32 mouse cellular contexts compared by ENCODE assay signal in genomic region chr14:63002588-63002987, GRCm38 (mm10). TPM values are rescaled to one million over a fixed set of nuclear protein-coding genes. Genes with fewer than 3 reads are reported as not detected.
DNase-seq lines count a peak whose midpoint lies in the region; ATAC-seq lines count a peak whose summit lies in the region.
"Had no signal": no experiment of that assay in that cellular context is flagged by ENCODE, and none has a peak within 500 bp of the region (broad histone marks: within the 10 kb centered on the region; RNA-seq: fewer than 3 reads in every experiment).

No protein-coding gene starts in this region.

- no peaks in the 10 kb centered on the region for H3K9me3 ChIP-seq in heart, embryonic 16.5 days (replicated peaks; ENCODE audit: control insufficient read depth, low read length)
- H3K9me3 ChIP-seq: embryonic facial prominence, embryonic 13.5 days; forebrain, embryonic 13.5 days; hindbrain, embryonic 10.5 days; kidney, embryonic 15.5 days; limb, embryonic 15.5 days; lung, embryonic 15.5 days; midbrain, embryonic 10.5 days; neural tube, embryonic 15.5 days had no signal

- H3K27me3 ChIP-seq in heart, embryonic 16.5 days (ENCODE audit: control insufficient read depth, insufficient read depth, low read length), result no peaks in the 10 kb centered on the region
- H3K27me3 ChIP-seq: embryonic facial prominence, embryonic 13.5 days; forebrain, embryonic 13.5 days; kidney, embryonic 15.5 days; limb, embryonic 15.5 days; lung, embryonic 15.5 days; neural tube, embryonic 15.5 days; Patski had no signal

- WGBS in heart, embryonic 16.5 days, result 31% methylated on average over 2 of the region's 2 CpGs

- peak; percentile 30 for DNase-seq in adrenal gland, adult 8-10 months
- DNase-seq in adrenal gland, adult 18-20 months (ENCODE audit: low spot score in 2 of 2), result no peak
- no peak for DNase-seq in heart, postnatal 36 days
- DNase-seq in kidney, postnatal 14 days, result peak; percentile 5
- DNase-seq in kidney, postnatal 36 days, result no peak
- peak; percentile 19 to 45 for DNase-seq in adrenal gland, postnatal 36 days
- DNase-seq: cerebellum, adult 2 months; cerebellum, postnatal 25 days; gastrocnemius, adult 2 months; left cerebral cortex, postnatal 4 days; right cerebral cortex, adult 18-20 months; right cerebral cortex, postnatal 4 days; thymus, postnatal 14 days had no signal

- no peak overlapping the region for H3K4me3 ChIP-seq in heart, embryonic 16.5 days (ENCODE audit: low read length)
- H3K4me3 ChIP-seq: embryonic facial prominence, embryonic 13.5 days; forebrain, embryonic 13.5 days; gastrocnemius, adult 2 months; hindbrain, embryonic 10.5 days; kidney, embryonic 15.5 days; limb, embryonic 15.5 days; lung, embryonic 15.5 days; midbrain, embryonic 10.5 days; neural tube, embryonic 15.5 days had no signal

- H3K36me3 ChIP-seq in heart, embryonic 16.5 days (ENCODE audit: control insufficient read depth, insufficient read depth), result no peaks in the 10 kb centered on the region
- H3K36me3 ChIP-seq: embryonic facial prominence, embryonic 13.5 days; hindbrain, embryonic 10.5 days; kidney, embryonic 15.5 days; limb, embryonic 15.5 days; lung, embryonic 15.5 days; midbrain, embryonic 10.5 days; neural tube, embryonic 15.5 days had no signal

- H3K27ac ChIP-seq in heart, embryonic 16.5 days (ENCODE audit: low read length), result peak overlapping the region; percentile 67
- H3K27ac ChIP-seq: embryonic facial prominence, embryonic 13.5 days; forebrain, embryonic 13.5 days; gastrocnemius, adult 2 months; hindbrain, embryonic 10.5 days; kidney, embryonic 15.5 days; limb, embryonic 15.5 days; liver, embryonic 14.5 days; lung, embryonic 15.5 days; midbrain, embryonic 10.5 days; neural tube, embryonic 15.5 days had no signal

- ATAC-seq in heart, embryonic 16.5 days (replicated peaks; ENCODE audit: extremely low read depth, insufficient read depth, low FRiP score), result peak; percentile 81
- ATAC-seq: forebrain, embryonic 13.5 days; hindbrain, embryonic 16.5 days; intestine, embryonic 16.5 days; Patski had no signal

- intact Hi-C loops in heart, postnatal 36 days (cut with DNase I), result no loop called here

- H3K4me1 ChIP-seq in heart, embryonic 16.5 days (ENCODE audit: control insufficient read depth, insufficient read depth, low read length), result 0 out of 2 replicates have a peak, but pooled peaks cover 2% of the 10 kb centered on the region
- H3K4me1 ChIP-seq: embryonic facial prominence, embryonic 13.5 days; forebrain, embryonic 13.5 days; hindbrain, embryonic 10.5 days; limb, embryonic 15.5 days; lung, embryonic 15.5 days; midbrain, embryonic 10.5 days; neural tube, embryonic 15.5 days had no signal

- H3K9ac ChIP-seq in heart, embryonic 16.5 days (ENCODE audit: low read length), result no peak overlapping the region
- H3K9ac ChIP-seq: embryonic facial prominence, embryonic 13.5 days; forebrain, embryonic 13.5 days; kidney, embryonic 15.5 days; limb, embryonic 15.5 days; liver, embryonic 14.5 days; lung, embryonic 15.5 days; neural tube, embryonic 15.5 days had no signal

- H3K4me2 ChIP-seq in heart, embryonic 16.5 days (ENCODE audit: low read depth, low read length), result no peak overlapping the region
- H3K4me2 ChIP-seq: embryonic facial prominence, embryonic 13.5 days; forebrain, embryonic 13.5 days; kidney, embryonic 15.5 days; limb, embryonic 15.5 days; lung, embryonic 15.5 days; neural tube, embryonic 15.5 days had no signal

RNA-seq across cellular contexts. Expression of gene Defb47, which starts 4.7 kb away (rescaled TPM):
- total RNA-seq in adrenal gland, adult 8-10 months (2022), result not detected
- total RNA-seq in adrenal gland, adult 18-20 months (2021), result not detected
- polyA plus RNA-seq in heart, embryonic 16.5 days (2015; fragmentation: Nextera tagmentation; extraction: Ambion mirVana), result not detected in 2 replicates
- not detected for total RNA-seq in heart, postnatal 36 days (2021)
- not detected for total RNA-seq in adrenal gland, postnatal 36 days (2021)
- total RNA-seq: ES-E14; gastrocnemius, adult 2 months; gastrocnemius, postnatal 4 days; layer of hippocampus, adult 18-20 months; layer of hippocampus, postnatal 14 days; left cerebral cortex, adult 8-10 months; left cerebral cortex, postnatal 4 days had no signal
- polyA plus RNA-seq: embryonic facial prominence, embryonic 13.5 days; forebrain, embryonic 13.5 days; hindbrain, embryonic 10.5 days; hindbrain, embryonic 16.5 days; intestine, embryonic 16.5 days; kidney, embryonic 15.5 days; limb, embryonic 15.5 days; liver, embryonic 14.5 days; lung, embryonic 15.5 days; midbrain, embryonic 10.5 days; neural tube, embryonic 15.5 days; stomach, embryonic 14.5 days had no signal

RNA-seq across cellular contexts. Expression of gene Defb43, which starts 9.0 kb away (rescaled TPM):
- not detected for total RNA-seq in adrenal gland, adult 8-10 months (2022)
- total RNA-seq in adrenal gland, adult 18-20 months (2021), result not detected
- polyA plus RNA-seq in heart, embryonic 16.5 days (2015; fragmentation: Nextera tagmentation; extraction: Ambion mirVana), result not detected in 2 replicates
- total RNA-seq in heart, postnatal 36 days (2021), result not detected
- not detected for total RNA-seq in adrenal gland, postnatal 36 days (2021)
- total RNA-seq: ES-E14; gastrocnemius, adult 2 months; gastrocnemius, postnatal 4 days; layer of hippocampus, adult 18-20 months; layer of hippocampus, postnatal 14 days; left cerebral cortex, adult 8-10 months; left cerebral cortex, postnatal 4 days had no signal
- polyA plus RNA-seq: cerebellum, adult 2 months; embryonic facial prominence, embryonic 13.5 days; forebrain, embryonic 13.5 days; hindbrain, embryonic 10.5 days; hindbrain, embryonic 16.5 days; intestine, embryonic 16.5 days; kidney, embryonic 15.5 days; limb, embryonic 15.5 days; liver, embryonic 14.5 days; lung, embryonic 15.5 days; midbrain, embryonic 10.5 days; neural tube, embryonic 15.5 days; Patski; stomach, embryonic 14.5 days had no signal

RNA-seq across cellular contexts. Expression of gene Defb48, which starts 18.3 kb away (rescaled TPM):
- not detected for total RNA-seq in adrenal gland, adult 8-10 months (2022)
- total RNA-seq in adrenal gland, adult 18-20 months (2021), result not detected
- polyA plus RNA-seq in heart, embryonic 16.5 days (2015; fragmentation: Nextera tagmentation; extraction: Ambion mirVana), result not detected in 2 replicates
- not detected for total RNA-seq in heart, postnatal 36 days (2021)
- total RNA-seq in adrenal gland, postnatal 36 days (2021), result not detected
- total RNA-seq: ES-E14; gastrocnemius, adult 2 months; gastrocnemius, postnatal 4 days; layer of hippocampus, adult 18-20 months; layer of hippocampus, postnatal 14 days; left cerebral cortex, adult 8-10 months; left cerebral cortex, postnatal 4 days had no signal
- polyA plus RNA-seq: cerebellum, adult 2 months; embryonic facial prominence, embryonic 13.5 days; forebrain, embryonic 13.5 days; hindbrain, embryonic 10.5 days; hindbrain, embryonic 16.5 days; intestine, embryonic 16.5 days; kidney, embryonic 15.5 days; limb, embryonic 15.5 days; liver, embryonic 14.5 days; lung, embryonic 15.5 days; midbrain, embryonic 10.5 days; neural tube, embryonic 15.5 days; Patski; stomach, embryonic 14.5 days had no signal

RNA-seq across cellular contexts. Expression of gene Defb42, which starts 44.2 kb away (rescaled TPM):
- total RNA-seq in adrenal gland, adult 8-10 months (2022), result under 1 TPM in 2 of 4 experiments, not detected in 2; 0.56 to 0.62 TPM
- total RNA-seq in adrenal gland, adult 18-20 months (2021), result 1 to 10 TPM in 1 of 2 experiments, under 1 TPM in 1; 0.30 to 1.1 TPM
- 1.2 and 2.2 TPM in 2 replicates for polyA plus RNA-seq in heart, embryonic 16.5 days (2015; fragmentation: Nextera tagmentation; extraction: Ambion mirVana)
- total RNA-seq in heart, postnatal 36 days (2021), result under 1 TPM in 1 of 2 experiments, not detected in 1; 0.22 TPM
- under 1 TPM; 0.17 to 0.20 TPM for total RNA-seq in adrenal gland, postnatal 36 days (2021)
- total RNA-seq: gastrocnemius, adult 2 months; gastrocnemius, postnatal 4 days; layer of hippocampus, adult 18-20 months; layer of hippocampus, postnatal 14 days; left cerebral cortex, postnatal 4 days had no signal
- polyA plus RNA-seq: embryonic facial prominence, embryonic 13.5 days; forebrain, embryonic 13.5 days; limb, embryonic 15.5 days; liver, embryonic 14.5 days; midbrain, embryonic 10.5 days; stomach, embryonic 14.5 days had no signal

RNA-seq across cellular contexts. Expression of gene Defb30, which starts 47.2 kb away (rescaled TPM):
- not detected for total RNA-seq in adrenal gland, adult 8-10 months (2022)
- not detected for total RNA-seq in adrenal gland, adult 18-20 months (2021)
- not detected in 2 replicates for polyA plus RNA-seq in heart, embryonic 16.5 days (2015; fragmentation: Nextera tagmentation; extraction: Ambion mirVana)
- total RNA-seq in heart, postnatal 36 days (2021), result not detected
- not detected for total RNA-seq in adrenal gland, postnatal 36 days (2021)
- total RNA-seq: gastrocnemius, adult 2 months; gastrocnemius, postnatal 4 days; layer of hippocampus, adult 18-20 months; layer of hippocampus, postnatal 14 days; left cerebral cortex, adult 8-10 months; left cerebral cortex, postnatal 4 days had no signal
- polyA plus RNA-seq: cerebellum, adult 2 months; embryonic facial prominence, embryonic 13.5 days; forebrain, embryonic 13.5 days; hindbrain, embryonic 10.5 days; hindbrain, embryonic 16.5 days; intestine, embryonic 16.5 days; kidney, embryonic 15.5 days; limb, embryonic 15.5 days; liver, embryonic 14.5 days; lung, embryonic 15.5 days; midbrain, embryonic 10.5 days; neural tube, embryonic 15.5 days; Patski; stomach, embryonic 14.5 days had no signal

Comparison
In these comparisons a context has a peak if more than half of its experiments do, and no peak if none do; other contexts are left out.
1. DNase-seq: peak in adrenal gland, adult 8-10 months (single experiment), kidney, postnatal 14 days (single experiment) and adrenal gland, postnatal 36 days (2 of 2); none in adrenal gland, adult 18-20 months (0 of 2), heart, postnatal 36 days (0 of 2) and kidney, postnatal 36 days (0 of 2).